Mouse (Mus musculus) CH12.LX (cell line): ENCODE data around the gene Ampd3. TPM values are rescaled to one million over a fixed set of nuclear protein-coding genes. Genes with fewer than 3 reads are reported as not detected.

ENCODE experiments used
- DNase-seq: peaks from one replicate; pipeline ENCODE4 v3.0.0-alpha.2; 2013; ENCODE audit errors: extremely low read depth
- H3K27ac ChIP-seq: 2 replicates; pipeline ENCODE4 v1.5.1; 2012; ENCODE audit warnings: low read depth, mild to moderate bottlenecking, control low read depth, moderate library complexity; ENCODE audit not compliant: insufficient read depth
- H3K27me3 ChIP-seq: replicated peaks from 2 replicates; pipeline ENCODE3; 2012; ENCODE audit warnings: inconsistent platforms
- H3K36me3 ChIP-seq, 2 experiments: replicated peaks in 1 of 2; 2 replicates each; pipeline versions ENCODE3 to v1.6.1; 2012; ENCODE audit warnings: inconsistent platforms in 1 of 2, low read length in 1 of 2, mild to moderate bottlenecking in 1 of 2, mixed read lengths in 1 of 2, moderate library complexity in 1 of 2; ENCODE audit not compliant: control insufficient read depth in 1 of 2, insufficient read depth in 1 of 2
- H3K4me1 ChIP-seq, 2 experiments: 2 replicates each; pipeline ENCODE4 v1.6.1; 2012; ENCODE audit warnings: inconsistent platforms in 1 of 2, moderate library complexity in 1 of 2; ENCODE audit not compliant: insufficient read depth in 2 of 2, control insufficient read depth in 1 of 2
- H3K4me2 ChIP-seq: 2 replicates; pipeline ENCODE4 v1.6.1; 2012; ENCODE audit warnings: low read depth, mild to moderate bottlenecking, control low read depth; ENCODE audit not compliant: poor library complexity, insufficient read depth, severe bottlenecking
- H3K4me3 ChIP-seq, 3 experiments: fragments of 150-350 bp in 1 of 3; sonication (generic) in 1 of 3; replicated peaks in 1 of 3; 2 replicates each; pipeline versions ENCODE3 to v1.5.1; 2011 to 2012; ENCODE audit warnings: low read depth in 2 of 3, low read length in 2 of 3, mild to moderate bottlenecking in 2 of 3, moderate library complexity in 2 of 3, control low read depth in 1 of 3, improper control_type of control experiment in 1 of 3, inconsistent platforms in 1 of 3, mixed read lengths in 1 of 3; ENCODE audit not compliant: poor library complexity in 1 of 3
- H3K79me2 ChIP-seq: replicated peaks from 2 replicates; pipeline ENCODE4 v1.6.1; 2012; ENCODE audit warnings: mild to moderate bottlenecking, moderate library complexity; ENCODE audit not compliant: control insufficient read depth, poor library complexity, insufficient read depth, severe bottlenecking; ENCODE audit errors: extremely low read depth
- H3K9ac ChIP-seq: 2 replicates; pipeline ENCODE4 v1.6.1; 2012; ENCODE audit warnings: low read depth, mild to moderate bottlenecking, control low read depth, moderate library complexity; ENCODE audit not compliant: insufficient read depth
- H3K9me3 ChIP-seq: replicated peaks from 2 replicates; pipeline ENCODE3; 2012; ENCODE audit warnings: low read length, inconsistent platforms, mixed read lengths
- CHD1 ChIP-seq: IDR thresholded peaks from 2 replicates; pipeline ENCODE4 v1.6.1; 2012; ENCODE audit warnings: low read depth, low read length, improper control_type of control experiment, inconsistent platforms
- CTCF ChIP-seq, 2 experiments: IDR thresholded peaks in 1 of 2; conservative IDR thresholded peaks in 1 of 2; 2 replicates each; pipeline ENCODE4 v1.5.1; 2011 to 2012; ENCODE audit warnings: low read depth in 2 of 2, low read length in 2 of 2, improper control_type of control experiment in 1 of 2, inconsistent platforms in 1 of 2, mild to moderate bottlenecking in 1 of 2, moderate library complexity in 1 of 2
- ELF1 ChIP-seq: IDR thresholded peaks from 2 replicates; pipeline ENCODE4 v1.6.1; 2014; ENCODE audit warnings: low read depth, mild to moderate bottlenecking, inconsistent platforms, low read length, improper control_type of control experiment
- GABPA ChIP-seq: IDR thresholded peaks from 2 replicates; pipeline ENCODE4 v1.6.1; 2012; ENCODE audit warnings: low read depth, low read length, improper control_type of control experiment, inconsistent platforms; ENCODE audit not compliant: insufficient replicate concordance
- KAT2A ChIP-seq: IDR thresholded peaks from 2 replicates; pipeline ENCODE4 v1.6.1; 2012; ENCODE audit warnings: low read length, improper control_type of control experiment, inconsistent platforms; ENCODE audit not compliant: insufficient replicate concordance
- MEF2A ChIP-seq: IDR thresholded peaks from 2 replicates; pipeline ENCODE4 v1.6.1; 2014; ENCODE audit warnings: low read depth, mild to moderate bottlenecking, inconsistent platforms, low read length, improper control_type of control experiment, borderline replicate concordance
- MXI1 ChIP-seq: IDR thresholded peaks from 2 replicates; pipeline ENCODE4 v1.6.1; 2011; ENCODE audit warnings: mild to moderate bottlenecking, low read depth, low read length, improper control_type of control experiment
- NELFE ChIP-seq: IDR thresholded peaks from 2 replicates; pipeline ENCODE4 v1.6.1; 2011; ENCODE audit warnings: low read depth, low read length, improper control_type of control experiment
- PAX5 ChIP-seq: IDR thresholded peaks from 2 replicates; pipeline ENCODE4 v1.6.1; 2012; ENCODE audit warnings: low read length, inconsistent platforms, mixed read lengths
- POLR2AphosphoS2 ChIP-seq: IDR thresholded peaks from 2 replicates; pipeline ENCODE4 v1.6.1; 2011; ENCODE audit warnings: low read depth, low read length, improper control_type of control experiment
- RAD21 ChIP-seq: IDR thresholded peaks from 2 replicates; pipeline ENCODE4 v1.6.1; 2011; ENCODE audit warnings: low read depth, mild to moderate bottlenecking, low read length, improper control_type of control experiment, moderate library complexity
- RCOR1 ChIP-seq: conservative IDR thresholded peaks from 2 replicates; pipeline ENCODE4 v1.6.1; 2012; ENCODE audit warnings: low read depth, mild to moderate bottlenecking, inconsistent platforms, low read length, improper control_type of control experiment
- SIN3A ChIP-seq: IDR thresholded peaks from 2 replicates; pipeline ENCODE4 v1.6.1; 2012; ENCODE audit warnings: low read length, improper control_type of control experiment, inconsistent platforms
- SMC3 ChIP-seq: IDR thresholded peaks from 2 replicates; pipeline ENCODE4 v1.6.1; 2011; ENCODE audit warnings: low read depth, low read length, improper control_type of control experiment
- TBP ChIP-seq: conservative IDR thresholded peaks from 2 replicates; pipeline ENCODE4 v1.6.1; 2011; ENCODE audit warnings: low read depth, low read length, improper control_type of control experiment
- TCF12 ChIP-seq: IDR thresholded peaks from 2 replicates; pipeline ENCODE4 v1.6.1; 2014; ENCODE audit warnings: low read depth, mild to moderate bottlenecking, inconsistent platforms, low read length, improper control_type of control experiment
- UBTF ChIP-seq: IDR thresholded peaks from 2 replicates; pipeline ENCODE4 v1.6.1; 2012; ENCODE audit warnings: low read depth, mild to moderate bottlenecking, inconsistent platforms, low read length, improper control_type of control experiment, moderate library complexity
- ZKSCAN1 ChIP-seq: IDR thresholded peaks from 2 replicates; pipeline ENCODE4 v1.6.1; 2012; ENCODE audit warnings: low read depth, inconsistent platforms, low read length, improper control_type of control experiment, borderline replicate concordance
- ZMIZ1 ChIP-seq: IDR thresholded peaks from 2 replicates; pipeline ENCODE4 v1.6.1; 2012; ENCODE audit warnings: low read depth, mild to moderate bottlenecking, inconsistent platforms, low read length, improper control_type of control experiment
- dilution Hi-C: fragments of 300-500 bp; cut with MboI; formaldehyde crosslinking; loops from 2 replicates; pipeline ENCODE4 v1.14.3; 2020; ENCODE audit warnings: low sequenced_read_pairs; ENCODE audit not compliant: extremely low pct_unique_long_range_greater_than_20kb, extremely low pct_ligation_motif_present
- in situ Hi-C: fragments of 300-500 bp; cut with MboI; formaldehyde crosslinking; loops from 3 replicates; pipeline ENCODE4 v1.14.3; 2019; ENCODE audit warnings: low sequenced_read_pairs, low pct_ligation_motif_present, low pct_unique_long_range_greater_than_20kb, mixed read lengths
- polyA plus RNA-seq: library from polyadenylated mRNA; unstranded; fragments of >175 nt; gene quantifications from 2 replicates; pipeline ENCODE4 v1.2.1, GENCODE M21; 2012; ENCODE audit warnings: low read depth; ENCODE audit not compliant: insufficient read length
- total RNA-seq, 2 experiments: library from RNA; depleted of rRNA; stranded (reverse); fragments of 300-350 nt in 1 of 2; fragments of >200 nt in 1 of 2; gene quantifications; 2 replicates each; pipeline ENCODE4 v1.2.3; 2012 to 2014

Gene Ampd3
- total and polyA plus RNA-seq, 3 experiments: 0.08 to 0.84 (median 0.30) TPM

GRCm38 (mm10) chr7:110732001-110732632 is 35.9 kb upstream of the Ampd3 start:
- dilution Hi-C loops (no loop called here), in situ Hi-C loops (no loop called here)
- H3K27me3 ChIP-seq: no peaks in the 10 kb centered on the region
- H3K4me2 ChIP-seq: no peak overlapping the region
- H3K4me3 ChIP-seq: no peak overlapping the region
- H3K9ac ChIP-seq: no peak overlapping the region
- no peaks in the 10 kb centered on the region for H3K36me3 ChIP-seq
- H3K4me1 ChIP-seq: peaks cover 2 to 48% of the 10 kb centered on the region in 2 experiments; a peak in 3 of 4 replicates
- H3K27ac ChIP-seq: no peak overlapping the region
- DNase-seq: no peak
- H3K9me3 ChIP-seq: peaks cover 10% of the 10 kb centered on the region
- TF ChIP-seq UBTF: no peak
- TF ChIP-seq NELFE: no peak
- no peak for TF ChIP-seq CTCF (conservative IDR thresholded peaks at IDR 0.05 in 1 of 2, IDR thresholded peaks at IDR 0.05 in 1 of 2; ENCODE audit: low read depth in 2 of 2, low read length in 2 of 2)
- TF ChIP-seq PAX5: no peak
- no peak for TF ChIP-seq TBP
- TF ChIP-seq POLR2AphosphoS2: no peak
- no peak for TF ChIP-seq KAT2A
- TF ChIP-seq MEF2A: no peak
- TF ChIP-seq SIN3A: no peak
- TF ChIP-seq ZMIZ1: no peak
- TF ChIP-seq GABPA: no peak
- TF ChIP-seq ELF1: no peak
- TF ChIP-seq SMC3: no peak
- TF ChIP-seq TCF12: no peak
- H3K79me2 ChIP-seq: no peaks in the 10 kb centered on the region

GRCm38 (mm10) chr7:110736914-110737313 is 31.1 kb upstream of the Ampd3 start:
- no peaks in the 10 kb centered on the region for H3K36me3 ChIP-seq
- H3K4me2 ChIP-seq: no peak overlapping the region
- H3K4me3 ChIP-seq: no peak overlapping the region
- H3K27ac ChIP-seq: no peak overlapping the region
- peaks cover 0 to 10% of the 10 kb centered on the region in 2 experiments; a peak in 2 of 4 replicates for H3K4me1 ChIP-seq
- dilution Hi-C loops (no loop called here), in situ Hi-C loops (no loop called here)
- no peak for TF ChIP-seq TBP
- no peak for TF ChIP-seq CHD1
- peak in 1 of 2 experiments; percentile 27; a peak in 2 of 4 replicates for TF ChIP-seq CTCF (conservative IDR thresholded peaks at IDR 0.05 in 1 of 2, IDR thresholded peaks at IDR 0.05 in 1 of 2; ENCODE audit: low read depth in 2 of 2, low read length in 2 of 2)
- TF ChIP-seq PAX5: no peak
- TF ChIP-seq ZKSCAN1: no peak
- TF ChIP-seq MXI1: no peak
- TF ChIP-seq RAD21: no peak; the same call in none of the 2 replicates
- no peak for TF ChIP-seq RCOR1
- H3K79me2 ChIP-seq: no peaks in the 10 kb centered on the region
- no peak overlapping the region for H3K9ac ChIP-seq
- DNase-seq: no peak
- H3K27me3 ChIP-seq: no peaks in the 10 kb centered on the region
- H3K9me3 ChIP-seq: peaks cover 17% of the 10 kb centered on the region
